9 mouse cellular contexts compared by ENCODE assay signal in genomic region chrX:166661808-166662207, GRCm38 (mm10).
DNase-seq lines count a peak whose midpoint lies in the region; ATAC-seq and TF ChIP-seq lines count a peak whose summit lies in the region.
"Had no signal": no experiment of that assay in that cellular context is flagged by ENCODE, and none has a peak within 500 bp of the region (broad histone marks: within the 10 kb centered on the region; RNA-seq: fewer than 3 reads in every experiment).

No protein-coding gene starts in this region.

- peak; percentile 18 to 23 for DNase-seq in CD8-positive naive resting alpha-beta T cell, adult 2 months (ENCODE audit: low read depth in 2 of 2, low spot score in 2 of 2)
- DNase-seq in forebrain, embryonic 14.5 days (ENCODE audit: low spot score): peak; percentile 52
- peak; percentile 57 for DNase-seq in heart, postnatal 0 days (ENCODE audit: low spot score)
- DNase-seq in kidney, postnatal 25 days: peak; percentile 5 to 65
- no peak for DNase-seq in retina, embryonic 14.5 days (ENCODE audit: low spot score)

- H3K4me2 ChIP-seq in forebrain, embryonic 14.5 days (ENCODE audit: low read length): no peak overlapping the region
- H3K4me2 ChIP-seq in heart, postnatal 0 days (ENCODE audit: low read depth, low read length): no peak overlapping the region
- H3K4me2 ChIP-seq in lung, embryonic 16.5 days (ENCODE audit: low read depth, low read length): no peak overlapping the region
- H3K4me2 ChIP-seq in neural tube, embryonic 14.5 days (ENCODE audit: low read depth, low read length): no peak overlapping the region

- no peak overlapping the region for H3K4me3 ChIP-seq in brown adipose tissue, adult 24 weeks (ENCODE audit: insufficient read depth, low read depth, low read length)
- H3K4me3 ChIP-seq in forebrain, embryonic 14.5 days (ENCODE audit: low read depth, low read length): no peak overlapping the region
- H3K4me3 ChIP-seq in heart, postnatal 0 days (ENCODE audit: low read depth, low read length): no peak overlapping the region
- no peak overlapping the region for H3K4me3 ChIP-seq in lung, embryonic 16.5 days (ENCODE audit: low read length)
- H3K4me3 ChIP-seq in neural tube, embryonic 14.5 days (ENCODE audit: low read depth, low read length): no peak overlapping the region

- TF ChIP-seq CTCF in heart, postnatal 0 days (IDR thresholded peaks at IDR 0.05; ENCODE audit: low read depth): no peak

- 53% methylated on average over 6 of the region's 6 CpGs for WGBS in forebrain, embryonic 14.5 days
- WGBS in heart, postnatal 0 days: 37% methylated on average over 6 of the region's 6 CpGs
- 26% methylated on average over 6 of the region's 6 CpGs for WGBS in lung, embryonic 16.5 days
- 42% methylated on average over 6 of the region's 6 CpGs for WGBS in neural tube, embryonic 14.5 days

- H3K27me3 ChIP-seq in forebrain, embryonic 14.5 days (replicated peaks; ENCODE audit: control insufficient read depth, insufficient read depth, low read length): no peaks in the 10 kb centered on the region
- H3K27me3 ChIP-seq in heart, postnatal 0 days (ENCODE audit: control insufficient read depth, insufficient read depth, low read length): no peaks in the 10 kb centered on the region
- H3K27me3 ChIP-seq in lung, embryonic 16.5 days (ENCODE audit: control insufficient read depth, insufficient read depth, low read depth, low read length): 0 out of 2 replicates have a peak, but pooled peaks cover 3% of the 10 kb centered on the region
- no peaks in the 10 kb centered on the region for H3K27me3 ChIP-seq in neural tube, embryonic 14.5 days (ENCODE audit: control insufficient read depth, insufficient read depth, low read length)

- H3K27ac ChIP-seq in brown adipose tissue, adult 24 weeks (replicated peaks; ENCODE audit: low read depth, low read length): peak overlapping the region; percentile 85
- H3K27ac ChIP-seq in forebrain, embryonic 14.5 days (ENCODE audit: low read depth, low read length): peak overlapping the region; percentile 88
- no peak overlapping the region for H3K27ac ChIP-seq in heart, postnatal 0 days (ENCODE audit: low read depth)
- H3K27ac ChIP-seq in lung, embryonic 16.5 days (ENCODE audit: low read length): peak overlapping the region; percentile 78; the same call in 1 of the 2 replicates
- peak overlapping the region; percentile 78; the same call in 1 of the 2 replicates for H3K27ac ChIP-seq in neural tube, embryonic 14.5 days (ENCODE audit: low read depth, low read length)
- H3K27ac ChIP-seq: liver, embryonic 14.5 days had no signal

- ATAC-seq in forebrain, embryonic 14.5 days: peak; percentile 54
- peak; percentile 73 for ATAC-seq in heart, postnatal 0 days (ENCODE audit: insufficient read depth, low read depth)
- peak; percentile 88 for ATAC-seq in lung, embryonic 16.5 days (ENCODE audit: low read depth)
- ATAC-seq in neural tube, embryonic 14.5 days (ENCODE audit: low read depth): peak; percentile 64; the same call in 1 of the 2 replicates

- no peaks in the 10 kb centered on the region for H3K36me3 ChIP-seq in forebrain, embryonic 14.5 days (ENCODE audit: control insufficient read depth, insufficient read depth, low read length)
- no peaks in the 10 kb centered on the region for H3K36me3 ChIP-seq in heart, postnatal 0 days (replicated peaks; ENCODE audit: control insufficient read depth, insufficient read depth, low read length)
- no peaks in the 10 kb centered on the region for H3K36me3 ChIP-seq in lung, embryonic 16.5 days (ENCODE audit: control insufficient read depth, insufficient read depth, low read length)
- no peaks in the 10 kb centered on the region for H3K36me3 ChIP-seq in neural tube, embryonic 14.5 days (ENCODE audit: control insufficient read depth, insufficient read depth, low read length)

- H3K4me1 ChIP-seq in brown adipose tissue, adult 24 weeks (ENCODE audit: control insufficient read depth, insufficient read depth, insufficient read length, low read length): 0 out of 2 replicates have a peak, but pooled peaks cover 2% of the 10 kb centered on the region
- H3K4me1 ChIP-seq in forebrain, embryonic 14.5 days (ENCODE audit: control insufficient read depth, insufficient read depth, low read length): no peaks in the 10 kb centered on the region
- no peaks in the 10 kb centered on the region; the same call in 1 of the 2 replicates for H3K4me1 ChIP-seq in heart, postnatal 0 days (ENCODE audit: control insufficient read depth, insufficient read depth)
- H3K4me1 ChIP-seq in lung, embryonic 16.5 days (replicated peaks; ENCODE audit: control insufficient read depth, insufficient read depth, low read length): 0 out of 2 replicates have a peak, but pooled peaks cover 3% of the 10 kb centered on the region
- H3K4me1 ChIP-seq in neural tube, embryonic 14.5 days (ENCODE audit: control insufficient read depth, insufficient read depth, low read length): no peaks in the 10 kb centered on the region

- TF ChIP-seq EP300 in heart, postnatal 0 days (IDR thresholded peaks at IDR 0.05; ENCODE audit: low read depth): no peak

- H3K9me3 ChIP-seq in forebrain, embryonic 14.5 days (replicated peaks; ENCODE audit: control insufficient read depth, low read length): no peaks in the 10 kb centered on the region
- no peaks in the 10 kb centered on the region for H3K9me3 ChIP-seq in heart, postnatal 0 days (replicated peaks; ENCODE audit: control insufficient read depth, low read length)
- no peaks in the 10 kb centered on the region for H3K9me3 ChIP-seq in lung, embryonic 16.5 days (ENCODE audit: control insufficient read depth, low read length)
- H3K9me3 ChIP-seq in neural tube, embryonic 14.5 days (ENCODE audit: control insufficient read depth, low read length): no peaks in the 10 kb centered on the region

- H3K9ac ChIP-seq in forebrain, embryonic 14.5 days (ENCODE audit: low read length): no peak overlapping the region; the same call in 1 of the 2 replicates
- H3K9ac ChIP-seq in heart, postnatal 0 days (replicated peaks; ENCODE audit: low read depth, low read length): no peak overlapping the region
- H3K9ac ChIP-seq in lung, embryonic 16.5 days (ENCODE audit: low read length): no peak overlapping the region
- H3K9ac ChIP-seq in neural tube, embryonic 14.5 days (replicated peaks; ENCODE audit: low read depth, low read length): no peak overlapping the region
- H3K9ac ChIP-seq: liver, embryonic 14.5 days had no signal
